Mouse (Mus musculus) testis, adult 2 months (tissue): ENCODE data around the gene Ybey. TPM values are rescaled to one million over a fixed set of nuclear protein-coding genes. Genes with fewer than 3 reads are reported as not detected.
A peak's percentile ranks its signal among the peaks of the same experiment; 100 is the strongest.

Source experiments
- H3K27ac ChIP-seq: fragments of 200-500 bp; 2 replicates; pipeline ENCODE4 v1.5.1; 2012; ENCODE audit warnings: low read depth, low read length; ENCODE audit not compliant: control insufficient read depth, insufficient read depth
- H3K27me3 ChIP-seq: fragments of 200-500 bp; 2 replicates; pipeline ENCODE4 v1.6.1; 2012; ENCODE audit warnings: mild to moderate bottlenecking, low read length, moderate library complexity; ENCODE audit not compliant: control insufficient read depth, insufficient read depth
- H3K36me3 ChIP-seq: fragments of 200-500 bp; 2 replicates; pipeline ENCODE4 v1.6.1; 2012; ENCODE audit warnings: mild to moderate bottlenecking, low read length; ENCODE audit not compliant: control insufficient read depth, insufficient read depth
- H3K4me1 ChIP-seq: fragments of 200-500 bp; 2 replicates; pipeline ENCODE4 v1.6.1; 2012; ENCODE audit warnings: low read length; ENCODE audit not compliant: control insufficient read depth, insufficient read depth
- H3K4me3 ChIP-seq: fragments of 200-500 bp; 2 replicates; pipeline ENCODE4 v1.5.1; 2012; ENCODE audit warnings: low read depth, mild to moderate bottlenecking, low read length, moderate library complexity, mixed read lengths; ENCODE audit not compliant: control insufficient read depth
- CTCF ChIP-seq: fragments of 200-500 bp; IDR thresholded peaks from 2 replicates; pipeline ENCODE4 v1.5.1; 2012; ENCODE audit warnings: low read depth, mild to moderate bottlenecking, inconsistent platforms, low read length, moderate library complexity; ENCODE audit not compliant: control insufficient read depth, insufficient read depth, insufficient replicate concordance
- POLR2A ChIP-seq: fragments of 200-500 bp; IDR thresholded peaks from 2 replicates; pipeline ENCODE4 v1.6.1; 2012; ENCODE audit warnings: low read depth, mild to moderate bottlenecking, inconsistent platforms, low read length, moderate library complexity; ENCODE audit not compliant: control insufficient read depth
- polyA plus RNA-seq: library from polyadenylated mRNA; depleted of rRNA; stranded (reverse); fragments of >200 nt; gene quantifications from 2 replicates; pipeline ENCODE4 v1.2.3, GENCODE M21; 2012

Ybey gene
- polyA plus RNA-seq, 1 experiment: 1.2 TPM

- Histone ChIP-seq H3K4me3 (no peak overlapping the region), H3K4me1 (0 out of 2 replicates have a peak, but pooled peaks cover 3% of the 10 kb centered on the region), H3K27ac (peak overlapping the region; percentile 66; the same call in 1 of the 2 replicates), H3K27me3 (no peaks in the 10 kb centered on the region), H3K36me3 (no peaks in the 10 kb centered on the region)
- TF ChIP-seq POLR2A: no peak
- TF ChIP-seq CTCF: no peak
These were observed 6.6 kb downstream of the Ybey start for GRCm38 (mm10) chr10:76462312-76462711.

- Histone ChIP-seq H3K4me1 (0 out of 2 replicates have a peak, but pooled peaks cover 3% of the 10 kb centered on the region), H3K27ac (no peak overlapping the region), H3K27me3 (no peaks in the 10 kb centered on the region), H3K4me3 (no peak overlapping the region), H3K36me3 (no peaks in the 10 kb centered on the region)
- TF ChIP-seq CTCF (no peak), POLR2A (no peak)
These were observed 7.7 kb downstream of the Ybey start for GRCm38 (mm10) chr10:76461255-76461654.

GRCm38 (mm10) chr10:76455289-76455688 lies 13.6 kb downstream of the Ybey start:
- Histone ChIP-seq H3K27ac (no peak overlapping the region), H3K36me3 (no peaks in the 10 kb centered on the region), H3K4me1 (no peaks in the 10 kb centered on the region), H3K4me3 (no peak overlapping the region), H3K27me3 (no peaks in the 10 kb centered on the region)
- TF ChIP-seq CTCF (peak; percentile 62; the same call in 1 of the 2 replicates), POLR2A (no peak)

- Histone ChIP-seq H3K27me3 (no peaks in the 10 kb centered on the region), H3K36me3 (no peaks in the 10 kb centered on the region), H3K4me1 (no peaks in the 10 kb centered on the region; the same call in 1 of the 2 replicates), H3K4me3 (no peak within 1 kb of the TSS), H3K27ac (no peak within 1 kb of the TSS)
- no peak for TF ChIP-seq CTCF
- no peak for TF ChIP-seq POLR2A
These were observed 20.1 kb downstream of the Ybey start, which contains the start of gene 2610028H24Rik for GRCm38 (mm10) chr10:76448851-76449250. TSS of gene 2610028H24Rik (plus strand) at chr10:76449081.

- no peak overlapping the region; the same call in 1 of the 2 replicates for H3K27ac ChIP-seq
- no peaks in the 10 kb centered on the region for H3K36me3 ChIP-seq
- TF ChIP-seq CTCF (no peak), POLR2A (no peak)
- peaks cover 3% of the 10 kb centered on the region for H3K4me1 ChIP-seq
- H3K27me3 ChIP-seq: no peaks in the 10 kb centered on the region
- no peak overlapping the region for H3K4me3 ChIP-seq
These were observed 21.3 kb downstream of the Ybey start for GRCm38 (mm10) chr10:76447406-76448229.

GRCm38 (mm10) chr10:76445996-76446681 lies 22.8 kb downstream of the Ybey start:
- Histone ChIP-seq H3K4me3 (no peak overlapping the region), H3K27me3 (no peaks in the 10 kb centered on the region), H3K27ac (no peak overlapping the region), H3K4me1 (peaks cover 7% of the 10 kb centered on the region), H3K36me3 (no peaks in the 10 kb centered on the region)
- no peak for TF ChIP-seq POLR2A
- no peak for TF ChIP-seq CTCF

GRCm38 (mm10) chr10:76442178-76443088 lies 26.5 kb downstream of the Ybey start, which contains the start of gene Pcnt:
TSS of gene Pcnt (minus strand) at chr10:76442786.
- TF ChIP-seq CTCF (peak; percentile 58; the same call in 1 of the 2 replicates), POLR2A (peak; percentile 66)
- H3K27ac ChIP-seq: peak within 1 kb of the TSS; percentile 99
- H3K36me3 ChIP-seq: 0 out of 2 replicates have a peak, but pooled peaks cover 3% of the 10 kb centered on the region
- no peaks in the 10 kb centered on the region for H3K27me3 ChIP-seq
- H3K4me1 ChIP-seq: peaks cover 12% of the 10 kb centered on the region
- peak within 1 kb of the TSS; percentile 99 for H3K4me3 ChIP-seq
